Mouse (Mus musculus): ENCODE results near the gene Oma1. TPM values are rescaled to one million over a fixed set of nuclear protein-coding genes. Genes with fewer than 3 reads are reported as not detected.

Oma1 gene
- polyA plus RNA-seq, 1 experiment, result 19.3 TPM

DNA sequence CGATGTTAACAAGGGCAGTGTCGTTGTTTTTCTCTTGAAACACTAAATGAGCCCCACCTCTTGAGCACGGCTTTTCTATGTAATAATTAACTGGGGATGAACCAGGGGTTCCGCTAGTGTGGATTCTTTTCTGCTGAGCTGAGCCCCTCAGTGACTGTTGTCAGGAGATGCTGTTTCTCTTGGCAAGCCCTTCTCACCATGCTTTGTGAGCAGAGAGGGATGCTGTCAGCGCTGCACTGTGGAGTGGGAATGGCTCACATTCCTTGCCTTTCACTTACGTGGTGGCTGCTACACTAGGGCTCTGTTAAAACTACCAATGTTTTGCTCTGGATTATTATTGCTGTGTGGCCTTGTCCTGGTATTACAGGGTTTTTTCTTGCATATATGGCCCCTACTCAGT is 15.7 kb downstream of the Oma1 start:
- H3K4me1 ChIP-seq (ENCODE audit: control insufficient read depth, insufficient read depth, low read length), result no peaks in the 10 kb centered on the region
- no peak for TF ChIP-seq CTCF (conservative IDR thresholded peaks at IDR 0.05; ENCODE audit: insufficient read depth, insufficient read length, low read depth, low read length)
- TF ChIP-seq POLR2A (IDR thresholded peaks at IDR 0.05; ENCODE audit: low read depth, low read length), result no peak
- H3K27me3 ChIP-seq (replicated peaks; ENCODE audit: control insufficient read depth, insufficient read depth, low read length), result no peaks in the 10 kb centered on the region
- H3K36me3 ChIP-seq (ENCODE audit: control insufficient read depth, insufficient read depth, low read length), result peaks cover 2% of the 10 kb centered on the region; the same call in 1 of the 2 replicates
- 34% methylated on average over 6 of the region's 6 CpGs for WGBS
- no peak overlapping the region for H3K4me3 ChIP-seq (ENCODE audit: insufficient read depth, low read depth, low read length)
- peak; percentile 37 for DNase-seq
- no peak overlapping the region for H3K27ac ChIP-seq (ENCODE audit: insufficient read depth, low read depth, low read length)

DNA sequence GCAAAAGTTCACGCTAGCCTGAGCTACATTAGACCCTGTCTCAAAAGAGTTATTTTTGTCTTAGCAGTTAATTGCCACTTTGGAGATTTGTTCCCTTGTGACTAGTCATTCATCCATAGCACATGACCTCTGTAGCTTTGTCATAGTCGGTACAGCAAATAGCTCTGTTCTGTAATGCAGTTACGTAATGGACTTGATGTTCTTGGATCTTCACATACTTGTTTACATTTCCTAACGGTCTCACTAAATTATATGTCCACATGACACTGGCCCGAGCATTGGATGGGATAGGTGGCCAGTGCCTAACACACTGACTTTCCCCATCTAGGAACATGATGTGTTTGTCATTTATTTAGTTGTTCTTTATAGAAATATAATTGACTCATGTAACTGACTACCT is 21.5 kb downstream of the Oma1 start:
- H3K27ac ChIP-seq (ENCODE audit: insufficient read depth, low read depth, low read length), result no peak overlapping the region
- no peak overlapping the region for H3K4me3 ChIP-seq (ENCODE audit: insufficient read depth, low read depth, low read length)
- no peaks in the 10 kb centered on the region for H3K27me3 ChIP-seq (replicated peaks; ENCODE audit: control insufficient read depth, insufficient read depth, low read length)
- no peaks in the 10 kb centered on the region for H3K4me1 ChIP-seq (ENCODE audit: control insufficient read depth, insufficient read depth, low read length)
- TF ChIP-seq POLR2A (IDR thresholded peaks at IDR 0.05; ENCODE audit: low read depth, low read length), result no peak
- no peak for TF ChIP-seq CTCF (conservative IDR thresholded peaks at IDR 0.05; ENCODE audit: insufficient read depth, insufficient read length, low read depth, low read length)
- peaks cover 2% of the 10 kb centered on the region; the same call in 1 of the 2 replicates for H3K36me3 ChIP-seq (ENCODE audit: control insufficient read depth, insufficient read depth, low read length)
- 63% methylated on average over 5 of the region's 5 CpGs for WGBS
- no peak for DNase-seq

DNA sequence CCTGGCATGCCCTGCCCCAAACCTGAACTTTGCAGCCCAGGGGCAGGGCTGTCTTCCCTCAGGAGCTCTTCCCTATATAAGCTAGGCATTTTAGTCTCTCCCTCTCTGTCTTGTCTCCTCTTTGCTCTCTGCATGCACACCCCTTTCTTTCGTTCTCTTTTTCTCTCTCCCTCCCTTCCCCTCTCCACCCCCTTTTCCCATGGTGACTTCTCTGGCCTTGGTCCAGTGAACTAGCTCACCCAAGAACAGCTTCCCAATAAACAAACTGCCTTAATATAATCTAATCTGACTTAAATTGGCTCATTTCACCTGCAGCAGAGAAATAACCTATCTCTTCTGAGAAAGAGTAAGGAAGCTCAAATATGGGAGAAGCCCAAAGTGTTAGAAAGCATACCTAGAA is 27.1 kb downstream of the Oma1 start:
- no peak for DNase-seq
- no peak overlapping the region for H3K4me3 ChIP-seq (ENCODE audit: insufficient read depth, low read depth, low read length)
- 17% methylated on average over 1 of the region's 1 CpGs for WGBS

DNA sequence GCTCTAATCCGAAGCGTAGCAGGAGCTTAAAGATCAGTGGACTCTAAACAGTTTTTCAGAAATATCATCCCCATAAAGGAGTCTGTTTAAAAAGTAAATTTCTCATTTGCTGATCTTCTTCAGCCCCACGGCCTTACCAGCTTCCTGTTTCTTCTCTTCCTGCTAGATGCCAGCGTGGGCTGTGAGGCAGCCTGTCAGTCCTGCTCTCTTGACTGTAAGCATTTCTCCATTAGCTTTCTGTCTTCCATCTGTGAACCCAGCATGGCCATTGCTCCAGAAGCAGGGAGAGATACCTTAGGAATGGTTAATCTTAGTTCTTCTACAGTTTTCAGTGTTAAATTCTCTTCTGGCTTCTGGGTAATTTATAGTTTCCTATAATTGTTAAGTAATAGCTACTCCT is 28.0 kb downstream of the Oma1 start:
- TF ChIP-seq POLR2A (IDR thresholded peaks at IDR 0.05; ENCODE audit: low read depth, low read length), result no peak
- TF ChIP-seq CTCF (conservative IDR thresholded peaks at IDR 0.05; ENCODE audit: insufficient read depth, insufficient read length, low read depth, low read length), result no peak
- WGBS, result 76% methylated on average over 4 of the region's 4 CpGs
- no peaks in the 10 kb centered on the region for H3K36me3 ChIP-seq (ENCODE audit: control insufficient read depth, insufficient read depth, low read length)
- DNase-seq, result no peak
- no peaks in the 10 kb centered on the region for H3K27me3 ChIP-seq (replicated peaks; ENCODE audit: control insufficient read depth, insufficient read depth, low read length)
- H3K27ac ChIP-seq (ENCODE audit: insufficient read depth, low read depth, low read length), result no peak overlapping the region
- no peaks in the 10 kb centered on the region; the same call in 1 of the 2 replicates for H3K4me1 ChIP-seq (ENCODE audit: control insufficient read depth, insufficient read depth, low read length)
- no peak overlapping the region for H3K4me3 ChIP-seq (ENCODE audit: insufficient read depth, low read depth, low read length)

More for the DNA sequence above, 27.1 kb downstream of the Oma1 start:
- TF ChIP-seq CTCF (conservative IDR thresholded peaks at IDR 0.05; ENCODE audit: insufficient read depth, insufficient read length, low read depth, low read length) (no peak), POLR2A (IDR thresholded peaks at IDR 0.05; ENCODE audit: low read depth, low read length) (no peak)
- H3K4me1 ChIP-seq (ENCODE audit: control insufficient read depth, insufficient read depth, low read length), result no peaks in the 10 kb centered on the region
- H3K36me3 ChIP-seq (ENCODE audit: control insufficient read depth, insufficient read depth, low read length), result no peaks in the 10 kb centered on the region
- no peak overlapping the region for H3K27ac ChIP-seq (ENCODE audit: insufficient read depth, low read depth, low read length)
- no peaks in the 10 kb centered on the region for H3K27me3 ChIP-seq (replicated peaks; ENCODE audit: control insufficient read depth, insufficient read depth, low read length)

DNA sequence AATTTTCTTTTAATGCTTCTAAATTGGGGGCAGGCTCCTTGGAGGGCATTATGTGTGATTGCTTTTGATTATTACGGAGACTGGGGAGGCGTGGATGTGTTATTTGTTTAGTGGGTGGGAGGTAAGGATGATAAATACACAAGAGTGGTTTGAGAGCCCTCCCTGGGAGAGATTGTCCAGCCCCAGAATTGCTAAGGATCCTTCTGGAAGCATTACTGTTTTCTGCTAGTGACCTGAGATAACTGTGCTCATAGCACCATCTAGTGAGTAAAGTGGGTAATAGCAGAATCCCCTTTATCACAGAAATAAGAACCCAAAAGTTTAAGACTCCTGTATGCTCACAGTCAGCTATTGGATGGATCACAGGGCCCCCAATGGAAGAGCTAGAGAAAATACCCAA is 32.4 kb downstream of the Oma1 start:
- Histone ChIP-seq H3K4me3 (ENCODE audit: insufficient read depth, low read depth, low read length) (no peak overlapping the region), H3K4me1 (ENCODE audit: control insufficient read depth, insufficient read depth, low read length) (peaks cover 4% of the 10 kb centered on the region), H3K27me3 (replicated peaks; ENCODE audit: control insufficient read depth, insufficient read depth, low read length) (no peaks in the 10 kb centered on the region), H3K36me3 (ENCODE audit: control insufficient read depth, insufficient read depth, low read length) (no peaks in the 10 kb centered on the region), H3K27ac (ENCODE audit: insufficient read depth, low read depth, low read length) (no peak overlapping the region)
- DNase-seq, result peak; percentile 66
- 34% methylated on average over 2 of the region's 2 CpGs for WGBS
- TF ChIP-seq POLR2A (IDR thresholded peaks at IDR 0.05; ENCODE audit: low read depth, low read length) (no peak), CTCF (conservative IDR thresholded peaks at IDR 0.05; ENCODE audit: insufficient read depth, insufficient read length, low read depth, low read length) (peak; percentile 20; the same call in 1 of the 2 replicates)

DNA sequence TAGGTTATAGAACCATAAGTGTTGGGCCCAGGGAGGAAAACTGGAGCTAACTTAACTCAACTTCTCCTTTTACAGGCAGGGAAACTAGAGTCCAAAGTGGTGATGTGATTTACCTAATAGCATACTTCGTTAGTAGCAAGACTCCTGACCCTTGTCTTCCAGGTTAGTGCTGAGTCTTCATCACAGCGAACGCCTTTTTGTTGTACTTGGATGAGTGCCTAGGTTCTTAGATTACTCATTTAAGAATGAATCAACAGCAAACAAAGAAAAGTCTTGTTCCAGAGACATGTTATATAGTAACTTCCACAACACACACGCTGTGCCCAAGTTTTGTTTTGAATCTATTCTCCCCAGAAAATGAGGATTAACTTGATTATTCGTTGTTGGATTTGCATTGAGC is 33.2 kb downstream of the Oma1 start:
- no peak for TF ChIP-seq CTCF (conservative IDR thresholded peaks at IDR 0.05; ENCODE audit: insufficient read depth, insufficient read length, low read depth, low read length)
- no peak for TF ChIP-seq POLR2A (IDR thresholded peaks at IDR 0.05; ENCODE audit: low read depth, low read length)
- 32% methylated on average over 5 of the region's 5 CpGs for WGBS
- DNase-seq, result peak; percentile 87
- no peaks in the 10 kb centered on the region for H3K36me3 ChIP-seq (ENCODE audit: control insufficient read depth, insufficient read depth, low read length)
- H3K27me3 ChIP-seq (replicated peaks; ENCODE audit: control insufficient read depth, insufficient read depth, low read length), result no peaks in the 10 kb centered on the region
- H3K27ac ChIP-seq (ENCODE audit: insufficient read depth, low read depth, low read length), result no peak overlapping the region
- H3K4me3 ChIP-seq (ENCODE audit: insufficient read depth, low read depth, low read length), result no peak overlapping the region
- peaks cover 4% of the 10 kb centered on the region for H3K4me1 ChIP-seq (ENCODE audit: control insufficient read depth, insufficient read depth, low read length)

DNA sequence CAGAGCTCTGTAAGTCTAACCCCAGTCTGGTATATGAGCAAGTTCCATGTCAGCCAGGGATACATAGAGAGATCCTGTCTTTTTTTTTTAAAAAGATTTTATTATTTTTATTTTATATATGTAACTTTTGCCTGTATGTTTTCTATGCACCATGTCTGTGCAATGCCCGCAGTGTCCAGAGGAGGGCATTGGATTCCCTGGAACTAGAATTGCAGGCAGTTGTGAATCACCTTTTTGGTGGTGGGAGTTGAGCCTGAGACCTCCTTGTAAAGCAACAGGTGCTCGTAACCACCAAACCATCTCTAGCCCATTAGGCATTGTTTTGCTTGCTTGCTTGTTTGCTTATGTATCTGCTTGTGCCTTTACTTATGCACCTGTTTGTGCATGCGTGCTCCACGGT is 35.6 kb downstream of the Oma1 start:
- 95% methylated on average over 4 of the region's 4 CpGs for WGBS
- no peak overlapping the region for H3K27ac ChIP-seq (ENCODE audit: insufficient read depth, low read depth, low read length)
- H3K4me3 ChIP-seq (ENCODE audit: insufficient read depth, low read depth, low read length), result no peak overlapping the region
- H3K27me3 ChIP-seq (replicated peaks; ENCODE audit: control insufficient read depth, insufficient read depth, low read length), result no peaks in the 10 kb centered on the region
- no peaks in the 10 kb centered on the region; the same call in 1 of the 2 replicates for H3K36me3 ChIP-seq (ENCODE audit: control insufficient read depth, insufficient read depth, low read length)
- TF ChIP-seq CTCF (conservative IDR thresholded peaks at IDR 0.05; ENCODE audit: insufficient read depth, insufficient read length, low read depth, low read length) (peak; percentile 47), POLR2A (IDR thresholded peaks at IDR 0.05; ENCODE audit: low read depth, low read length) (no peak)
- no peak for DNase-seq
- H3K4me1 ChIP-seq (ENCODE audit: control insufficient read depth, insufficient read depth, low read length), result peaks cover 4% of the 10 kb centered on the region
